Mouse (Mus musculus): ENCODE results near the gene Cacna1e. TPM values are rescaled to one million over a fixed set of nuclear protein-coding genes. Genes with fewer than 3 reads are reported as not detected.

Gene Cacna1e
- polyA plus RNA-seq, 1 experiment from 2014 or later: 35.1 TPM

DNA sequence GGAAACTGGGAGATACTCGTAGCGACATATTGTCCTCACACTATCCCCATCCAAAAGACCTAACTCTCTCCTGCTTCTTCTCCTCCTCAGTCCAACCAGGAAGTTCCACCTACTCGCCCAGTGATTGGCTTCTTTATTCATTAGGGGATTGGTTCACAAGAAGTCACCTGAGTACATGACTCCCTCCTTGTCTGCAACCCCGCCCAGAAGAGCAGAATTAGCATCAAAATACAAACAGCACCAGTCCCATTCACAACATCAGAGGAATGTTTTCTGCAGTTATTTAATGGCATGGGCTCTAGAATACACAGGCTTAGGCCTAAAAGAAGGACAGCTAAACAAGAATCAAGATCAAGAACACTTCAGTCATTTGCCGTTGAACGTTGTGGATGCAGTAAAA is 139.1 kb downstream of the Cacna1e start:
- H3K9ac ChIP-seq (replicated peaks; ENCODE audit: low read depth, low read length): no peak overlapping the region
- H3K4me2 ChIP-seq (ENCODE audit: low read depth, low read length): no peak overlapping the region
- ATAC-seq (ENCODE audit: low read depth): no peak
- no peaks in the 10 kb centered on the region for H3K27me3 ChIP-seq (ENCODE audit: control insufficient read depth, insufficient read depth, low read length)
- no peak overlapping the region for H3K4me3 ChIP-seq (ENCODE audit: low read depth, low read length)
- no peak overlapping the region for H3K27ac ChIP-seq (ENCODE audit: low read depth, low read length)
- 87% methylated on average over 6 of the region's 6 CpGs for WGBS
- H3K9me3 ChIP-seq (ENCODE audit: control insufficient read depth, low read length): no peaks in the 10 kb centered on the region
- H3K4me1 ChIP-seq (ENCODE audit: control insufficient read depth, insufficient read depth, low read length): no peaks in the 10 kb centered on the region
- no peaks in the 10 kb centered on the region for H3K36me3 ChIP-seq (ENCODE audit: control insufficient read depth, insufficient read depth, low read length)

DNA sequence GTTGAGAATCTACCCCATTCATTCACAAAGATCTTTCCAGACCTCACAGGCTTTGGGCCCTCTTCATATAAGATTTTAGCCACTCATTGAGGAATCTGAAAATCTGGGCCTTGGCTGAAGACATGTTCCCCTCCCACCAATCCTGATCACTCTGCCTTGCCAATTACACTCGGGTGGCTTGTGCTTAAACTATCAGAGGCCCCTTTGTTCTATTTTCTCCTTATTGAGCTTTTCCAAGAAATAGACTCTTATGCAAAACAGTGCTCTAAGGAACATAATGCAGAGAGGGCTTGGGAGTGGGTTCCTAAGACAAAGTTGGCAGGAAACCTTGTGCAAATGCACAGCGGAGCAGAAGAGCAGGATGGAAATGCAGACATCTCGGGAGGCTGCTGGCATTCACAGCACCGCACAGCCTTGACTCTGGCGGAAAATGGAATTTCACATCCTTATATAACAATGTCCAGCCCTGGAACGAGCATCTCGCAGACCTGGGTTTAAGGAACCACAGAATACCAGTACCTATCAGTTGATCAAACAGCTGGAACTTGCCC is 153.8 kb downstream of the Cacna1e start:
- WGBS: 69% methylated on average over 7 of the region's 7 CpGs
- Histone ChIP-seq H3K9me3 (ENCODE audit: control insufficient read depth, low read length) (no peaks in the 10 kb centered on the region), H3K4me1 (ENCODE audit: control insufficient read depth, insufficient read depth, low read length) (no peaks in the 10 kb centered on the region), H3K36me3 (ENCODE audit: control insufficient read depth, insufficient read depth, low read length) (no peaks in the 10 kb centered on the region), H3K27ac (ENCODE audit: low read depth, low read length) (no peak overlapping the region), H3K9ac (replicated peaks; ENCODE audit: low read depth, low read length) (no peak overlapping the region), H3K27me3 (ENCODE audit: control insufficient read depth, insufficient read depth, low read length) (no peaks in the 10 kb centered on the region; the same call in 1 of the 2 replicates), H3K4me3 (ENCODE audit: low read depth, low read length) (no peak overlapping the region), H3K4me2 (ENCODE audit: low read depth, low read length) (no peak overlapping the region)
- no peak for ATAC-seq (ENCODE audit: low read depth)

DNA sequence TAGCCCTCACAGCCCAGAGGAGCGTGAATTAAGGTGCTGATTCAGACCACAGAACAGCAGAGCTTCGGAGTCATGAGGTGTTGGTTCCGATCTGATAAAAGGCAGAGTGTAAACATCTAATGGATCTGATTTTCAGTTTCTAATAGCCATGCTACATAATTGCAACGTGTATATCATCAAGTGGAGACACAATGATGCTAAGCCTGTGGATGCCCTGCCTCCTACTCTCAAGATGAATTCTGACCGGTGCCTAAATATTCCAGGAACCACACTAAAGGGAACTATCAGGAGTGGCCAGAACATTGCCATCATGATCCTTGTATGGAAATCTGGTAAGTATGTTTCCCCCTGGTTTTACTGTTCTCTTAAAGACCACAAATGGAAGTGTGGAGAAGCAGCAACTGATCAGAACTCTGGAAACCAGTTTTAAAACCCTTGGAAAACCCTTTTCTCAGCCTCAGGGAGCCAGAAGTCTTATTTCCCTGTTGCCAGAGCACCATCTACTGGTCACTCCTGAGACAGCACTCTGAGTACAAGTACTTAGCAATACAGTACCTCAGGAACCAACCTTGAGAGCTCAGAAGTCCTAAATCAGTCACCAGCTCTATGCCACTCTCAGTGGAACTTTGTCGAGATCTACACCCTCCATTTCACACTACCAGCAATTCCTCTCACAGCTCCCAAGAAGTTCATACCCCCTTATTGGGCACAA is 154.9 kb downstream of the Cacna1e start:
- Histone ChIP-seq H3K27ac (ENCODE audit: low read depth, low read length) (no peak overlapping the region), H3K36me3 (ENCODE audit: control insufficient read depth, insufficient read depth, low read length) (no peaks in the 10 kb centered on the region), H3K9ac (replicated peaks; ENCODE audit: low read depth, low read length) (no peak overlapping the region), H3K4me2 (ENCODE audit: low read depth, low read length) (no peak overlapping the region), H3K27me3 (ENCODE audit: control insufficient read depth, insufficient read depth, low read length) (peaks cover 6% of the 10 kb centered on the region), H3K4me3 (ENCODE audit: low read depth, low read length) (no peak overlapping the region), H3K9me3 (ENCODE audit: control insufficient read depth, low read length) (no peaks in the 10 kb centered on the region), H3K4me1 (ENCODE audit: control insufficient read depth, insufficient read depth, low read length) (no peaks in the 10 kb centered on the region)
- ATAC-seq (ENCODE audit: low read depth): no peak
- WGBS: 63% methylated on average over 6 of the region's 6 CpGs

DNA sequence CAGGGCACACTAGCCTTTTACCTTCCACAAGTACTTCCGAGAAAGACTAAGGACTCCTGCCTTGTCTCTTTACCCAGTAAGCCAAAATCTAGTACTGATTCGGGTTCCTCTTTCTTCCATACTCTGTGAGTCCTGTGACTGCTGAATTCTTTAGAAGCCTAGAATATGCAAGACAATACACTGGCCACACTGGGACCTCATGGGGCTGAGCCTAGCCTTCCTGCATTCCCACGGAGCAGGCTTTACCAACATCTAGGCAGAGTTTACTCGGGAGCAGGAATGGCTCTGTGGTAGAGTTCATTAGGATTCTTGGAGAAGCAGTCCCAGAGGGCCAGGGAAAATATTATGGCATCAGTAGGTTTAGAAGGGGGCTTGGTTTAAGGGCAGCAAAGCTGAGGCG is 155.6 kb downstream of the Cacna1e start:
- no peaks in the 10 kb centered on the region for H3K36me3 ChIP-seq (ENCODE audit: control insufficient read depth, insufficient read depth, low read length)
- H3K27me3 ChIP-seq (ENCODE audit: control insufficient read depth, insufficient read depth, low read length): peaks cover 6% of the 10 kb centered on the region
- no peak overlapping the region for H3K4me3 ChIP-seq (ENCODE audit: low read depth, low read length)
- H3K27ac ChIP-seq (ENCODE audit: low read depth, low read length): no peak overlapping the region
- no peak for ATAC-seq (ENCODE audit: low read depth)
- H3K9me3 ChIP-seq (ENCODE audit: control insufficient read depth, low read length): no peaks in the 10 kb centered on the region
- WGBS: 39% methylated on average over 5 of the region's 5 CpGs
- H3K9ac ChIP-seq (replicated peaks; ENCODE audit: low read depth, low read length): no peak overlapping the region
- no peak overlapping the region for H3K4me2 ChIP-seq (ENCODE audit: low read depth, low read length)
- no peaks in the 10 kb centered on the region for H3K4me1 ChIP-seq (ENCODE audit: control insufficient read depth, insufficient read depth, low read length)

DNA sequence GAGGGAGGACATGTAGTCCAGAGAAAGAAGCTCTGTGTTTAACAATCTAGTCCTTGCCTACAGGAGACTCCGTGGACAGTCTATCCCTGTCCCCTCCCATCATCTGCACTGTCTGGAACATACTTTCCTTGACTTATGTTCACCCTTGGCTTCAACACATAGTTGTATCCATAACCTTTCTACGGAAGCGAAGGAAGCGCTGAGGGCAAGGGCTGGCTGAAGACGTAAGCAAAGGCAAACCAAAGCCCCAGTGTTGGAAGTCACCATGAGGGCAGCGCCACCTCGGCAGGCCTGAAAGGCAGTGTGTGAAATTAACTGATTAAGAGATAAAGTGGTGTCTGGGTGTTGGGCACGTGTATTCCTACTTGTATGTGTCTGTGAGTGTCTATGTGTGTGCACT is 156.6 kb downstream of the Cacna1e start:
- H3K27me3 ChIP-seq (ENCODE audit: control insufficient read depth, insufficient read depth, low read length): peaks cover 6% of the 10 kb centered on the region
- 87% methylated on average over 8 of the region's 8 CpGs for WGBS
- no peak overlapping the region for H3K9ac ChIP-seq (replicated peaks; ENCODE audit: low read depth, low read length)
- no peak for ATAC-seq (ENCODE audit: low read depth)
- no peak overlapping the region for H3K4me2 ChIP-seq (ENCODE audit: low read depth, low read length)
- H3K9me3 ChIP-seq (ENCODE audit: control insufficient read depth, low read length): no peaks in the 10 kb centered on the region
- H3K36me3 ChIP-seq (ENCODE audit: control insufficient read depth, insufficient read depth, low read length): no peaks in the 10 kb centered on the region
- H3K4me3 ChIP-seq (ENCODE audit: low read depth, low read length): no peak overlapping the region
- H3K4me1 ChIP-seq (ENCODE audit: control insufficient read depth, insufficient read depth, low read length): no peaks in the 10 kb centered on the region
- H3K27ac ChIP-seq (ENCODE audit: low read depth, low read length): no peak overlapping the region

DNA sequence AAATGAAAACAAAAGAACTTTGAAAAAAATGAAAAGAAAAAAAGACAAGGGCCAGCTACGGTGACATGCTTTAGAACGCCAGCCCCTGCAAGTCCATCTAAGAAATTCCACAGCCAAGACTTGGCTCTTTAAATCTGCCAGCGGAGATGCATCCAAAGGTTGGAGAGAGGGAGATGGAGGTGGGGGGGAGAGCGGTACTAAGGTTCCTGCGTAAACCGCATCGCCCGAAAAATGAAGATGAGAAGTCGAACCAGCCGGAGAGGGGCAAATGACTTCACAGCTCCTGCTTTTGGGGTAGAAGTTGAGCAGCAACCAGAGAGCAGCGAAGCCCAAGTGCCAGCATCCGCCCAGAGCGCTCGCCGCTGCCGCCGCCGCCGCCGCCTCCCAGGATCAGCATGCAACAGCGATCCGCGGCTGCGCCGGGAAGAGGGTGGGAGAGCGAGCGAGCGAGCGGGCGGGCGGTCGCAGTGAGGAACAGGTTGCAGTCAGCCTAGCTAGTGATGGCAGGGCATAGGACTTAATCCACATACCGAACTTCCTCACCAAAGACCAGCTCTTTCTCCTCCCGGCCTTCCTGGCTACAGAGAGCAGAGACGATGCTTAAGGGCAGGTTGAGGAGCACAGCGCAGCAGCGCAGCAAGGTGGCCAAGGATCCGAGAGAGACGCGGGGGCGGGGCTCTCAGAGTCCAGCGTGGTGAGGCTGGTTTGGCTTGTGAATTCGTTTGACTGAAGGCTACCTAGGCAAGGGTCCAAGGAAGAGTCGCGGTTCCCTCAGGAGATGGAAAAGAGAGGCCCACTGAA is 157.7 kb downstream of the Cacna1e start:
- Histone ChIP-seq H3K27ac (ENCODE audit: low read depth, low read length) (peak overlapping the region; percentile 31; the same call in 1 of the 2 replicates), H3K9ac (replicated peaks; ENCODE audit: low read depth, low read length) (peak overlapping the region; percentile 61), H3K27me3 (ENCODE audit: control insufficient read depth, insufficient read depth, low read length) (peaks cover 6% of the 10 kb centered on the region), H3K4me3 (ENCODE audit: low read depth, low read length) (peak overlapping the region; percentile 50), H3K36me3 (ENCODE audit: control insufficient read depth, insufficient read depth, low read length) (no peaks in the 10 kb centered on the region), H3K4me1 (ENCODE audit: control insufficient read depth, insufficient read depth, low read length) (no peaks in the 10 kb centered on the region), H3K4me2 (ENCODE audit: low read depth, low read length) (peak overlapping the region; percentile 89), H3K9me3 (ENCODE audit: control insufficient read depth, low read length) (no peaks in the 10 kb centered on the region)
- under 1% methylated on average over 45 of the region's 45 CpGs for WGBS
- ATAC-seq (ENCODE audit: low read depth): peak; percentile 64

DNA sequence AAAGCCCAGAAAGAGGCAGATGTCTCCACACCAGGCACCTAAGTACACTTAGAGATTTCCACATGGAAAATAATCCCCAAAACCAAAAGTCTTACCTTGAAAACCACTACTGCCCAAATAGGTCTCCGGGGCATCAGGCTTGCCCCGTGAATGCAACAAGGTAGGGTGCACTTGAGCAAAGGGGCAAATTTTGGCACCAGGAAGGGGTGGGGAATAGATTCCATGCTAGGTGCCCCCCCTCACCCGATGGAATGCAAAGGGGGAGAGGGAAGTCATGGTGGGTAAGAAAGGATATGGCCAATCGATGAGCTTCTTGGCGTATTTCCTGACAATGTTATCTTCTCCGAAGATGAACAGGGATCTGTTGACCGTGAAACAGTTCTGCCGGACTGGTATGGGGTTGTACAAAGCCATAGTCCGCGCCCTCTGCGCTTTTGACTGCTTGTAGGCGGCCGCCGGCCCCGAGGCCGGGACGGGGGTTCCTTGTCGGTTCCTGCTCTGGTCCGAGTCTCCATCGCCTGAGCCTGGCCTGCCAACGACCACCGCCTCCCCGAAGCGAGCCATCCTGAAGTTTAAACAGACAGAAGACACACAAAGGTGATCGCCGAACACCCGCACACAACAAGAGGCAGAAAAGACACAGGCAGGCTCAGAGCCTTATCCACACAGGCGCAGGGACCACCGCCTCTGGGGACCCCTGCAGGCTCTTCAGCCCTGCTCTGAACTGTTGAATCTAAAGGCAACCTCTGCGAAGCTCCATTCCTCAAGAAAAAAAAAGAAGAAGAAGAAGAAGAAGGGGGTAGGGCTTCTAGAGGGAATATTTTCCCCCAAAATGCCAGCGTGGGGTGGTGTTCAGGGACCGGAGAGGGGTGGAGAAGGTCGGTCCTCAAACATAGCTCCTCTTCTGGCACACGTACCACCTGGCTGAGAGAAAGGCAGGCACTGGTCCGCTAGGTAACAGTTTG is 158.7 kb downstream of the Cacna1e start:
- Histone ChIP-seq H3K4me2 (ENCODE audit: low read depth, low read length) (peak overlapping the region; percentile 89), H3K4me1 (ENCODE audit: control insufficient read depth, insufficient read depth, low read length) (no peaks in the 10 kb centered on the region), H3K27ac (ENCODE audit: low read depth, low read length) (peak overlapping the region; percentile 28; the same call in 1 of the 2 replicates), H3K9ac (replicated peaks; ENCODE audit: low read depth, low read length) (peak overlapping the region; percentile 61), H3K36me3 (ENCODE audit: control insufficient read depth, insufficient read depth, low read length) (no peaks in the 10 kb centered on the region), H3K9me3 (ENCODE audit: control insufficient read depth, low read length) (no peaks in the 10 kb centered on the region), H3K27me3 (ENCODE audit: control insufficient read depth, insufficient read depth, low read length) (peaks cover 6% of the 10 kb centered on the region), H3K4me3 (ENCODE audit: low read depth, low read length) (peak overlapping the region; percentile 50)
- WGBS: 19% methylated on average over 35 of the region's 35 CpGs
- no peak for ATAC-seq (ENCODE audit: low read depth)

DNA sequence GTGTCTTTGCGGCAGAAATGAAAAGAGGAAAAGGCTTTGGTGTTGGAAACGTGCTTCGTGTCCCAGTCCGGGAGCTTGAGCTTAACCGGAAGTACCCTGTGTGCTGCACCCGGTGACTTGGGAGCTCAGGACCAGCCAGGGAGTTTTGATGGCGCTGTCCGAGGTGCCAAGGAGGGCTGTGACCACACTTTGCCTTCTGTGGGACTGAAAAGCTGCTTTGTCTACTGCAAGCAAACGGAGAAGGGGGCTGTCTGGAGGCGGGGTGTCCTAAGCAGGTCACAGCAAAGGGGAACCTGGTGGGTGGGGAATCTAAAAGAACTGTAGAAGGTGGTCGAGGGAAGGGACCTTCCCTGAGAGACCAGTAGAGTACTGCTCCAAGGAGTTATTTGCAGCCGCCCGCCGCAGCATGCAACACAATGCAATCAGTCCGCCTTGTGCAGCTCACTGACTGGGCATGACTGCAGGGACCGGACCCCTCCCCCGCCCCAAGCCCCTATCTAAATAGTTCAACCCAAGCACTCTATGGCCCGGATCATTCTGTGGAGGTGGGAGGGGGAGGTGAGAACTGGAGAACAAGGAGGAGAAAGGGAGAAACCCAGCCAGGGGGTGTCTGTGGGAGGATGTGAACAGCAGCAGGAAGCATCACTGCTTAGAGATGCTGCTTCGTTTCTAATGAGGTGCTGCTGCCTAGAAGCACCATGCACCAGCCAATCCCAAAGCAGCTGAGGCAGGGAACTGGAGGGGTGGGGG is 160.6 kb downstream of the Cacna1e start:
- H3K9ac ChIP-seq (replicated peaks; ENCODE audit: low read depth, low read length): peak overlapping the region; percentile 50
- peak overlapping the region; percentile 89 for H3K4me2 ChIP-seq (ENCODE audit: low read depth, low read length)
- peak; percentile 62 for ATAC-seq (ENCODE audit: low read depth)
- H3K4me3 ChIP-seq (ENCODE audit: low read depth, low read length): peak overlapping the region; percentile 50
- 1% methylated on average over 19 of the region's 19 CpGs for WGBS
- no peaks in the 10 kb centered on the region for H3K9me3 ChIP-seq (ENCODE audit: control insufficient read depth, low read length)
- H3K27ac ChIP-seq (ENCODE audit: low read depth, low read length): peak overlapping the region; percentile 52; the same call in 1 of the 2 replicates
- H3K36me3 ChIP-seq (ENCODE audit: control insufficient read depth, insufficient read depth, low read length): no peaks in the 10 kb centered on the region
- H3K27me3 ChIP-seq (ENCODE audit: control insufficient read depth, insufficient read depth, low read length): peaks cover 6% of the 10 kb centered on the region
- no peaks in the 10 kb centered on the region for H3K4me1 ChIP-seq (ENCODE audit: control insufficient read depth, insufficient read depth, low read length)

Data from neural tube, embryonic 14.5 days (tissue).